Mouse (Mus musculus): ENCODE results near the gene Zfp53.

Gene Zfp53

DNA sequence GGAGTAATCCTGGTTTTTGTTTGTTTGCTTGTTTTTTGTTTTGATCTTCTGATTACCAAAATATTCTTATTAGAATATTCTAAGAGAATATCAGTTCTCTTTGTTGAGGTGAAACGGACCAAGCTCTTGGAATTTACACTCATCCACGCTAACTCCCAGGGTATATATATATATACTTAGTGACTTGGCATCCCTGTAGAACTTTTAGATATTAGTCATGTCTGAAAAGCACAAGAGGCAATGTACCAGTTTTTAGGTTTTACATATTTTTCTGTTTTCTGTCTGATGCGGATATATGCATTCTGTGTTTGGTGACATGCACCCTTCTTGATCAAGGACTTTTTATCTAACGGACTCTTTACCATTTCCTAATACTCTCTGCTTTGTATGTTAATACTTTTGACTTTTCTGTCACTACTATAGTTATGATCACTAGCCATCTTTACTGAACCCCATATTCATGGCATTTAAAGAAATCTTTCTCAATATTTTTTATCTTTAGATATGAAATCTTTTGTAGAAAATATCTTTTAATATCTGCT, 28.4 kb downstream of the Zfp53 start:
- in situ Hi-C loops (cut with MseI, MboI), result no loop called here

DNA sequence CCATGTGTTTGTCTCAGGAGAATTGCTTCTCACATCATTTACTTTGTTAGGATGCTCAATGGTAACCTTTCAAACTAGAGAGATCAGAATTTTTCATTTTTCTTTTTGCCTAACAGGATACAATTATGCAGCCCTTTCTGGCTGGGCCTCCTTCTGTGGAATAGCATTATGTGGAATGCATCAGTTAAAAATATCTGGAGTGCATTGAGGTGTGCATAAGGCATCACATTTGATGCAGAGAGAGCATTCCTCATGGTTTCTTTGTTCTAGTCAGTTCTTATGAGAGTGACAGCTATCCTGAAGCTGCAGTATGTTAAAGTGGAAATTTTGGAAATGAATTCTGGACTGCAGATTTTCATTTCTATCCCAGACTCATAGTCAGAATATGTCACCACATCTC, 37.5 kb downstream of the Zfp53 start:
- in situ Hi-C loops (cut with MseI, MboI), result no loop called here

DNA sequence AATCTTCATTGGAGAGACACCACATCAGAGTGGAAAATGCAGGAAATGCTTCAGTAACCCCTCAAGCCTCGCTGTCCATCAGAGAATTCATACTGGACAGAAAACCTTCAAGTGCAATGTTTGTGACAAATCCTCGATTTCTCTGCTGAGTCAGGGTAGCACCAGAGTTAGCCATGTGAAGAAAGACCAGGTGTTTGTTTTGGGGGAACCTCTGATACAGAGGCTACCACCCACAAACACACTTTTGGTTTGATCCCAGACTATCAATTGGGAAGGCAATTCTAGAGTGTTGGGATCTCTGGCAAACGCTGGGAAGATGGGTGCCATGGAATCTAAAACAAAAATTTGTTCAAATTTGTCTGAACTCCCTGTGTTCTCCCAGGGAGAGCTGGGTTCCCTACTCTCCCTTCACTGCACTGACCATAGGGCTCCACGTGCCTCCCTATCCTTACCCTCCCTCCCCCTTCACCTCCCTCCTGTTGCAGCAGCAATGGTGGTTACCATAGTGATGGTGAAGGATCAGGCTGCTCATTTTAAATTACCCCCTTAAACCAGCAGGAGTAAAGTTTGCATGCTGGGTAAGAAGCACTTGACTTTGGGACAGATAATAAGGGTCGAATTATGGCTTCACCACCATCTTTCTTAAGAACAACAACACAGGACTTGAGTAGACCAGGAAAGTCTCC, 42.0 kb downstream of the Zfp53 start:
- in situ Hi-C loops (cut with MseI, MboI), result no loop called here

DNA sequence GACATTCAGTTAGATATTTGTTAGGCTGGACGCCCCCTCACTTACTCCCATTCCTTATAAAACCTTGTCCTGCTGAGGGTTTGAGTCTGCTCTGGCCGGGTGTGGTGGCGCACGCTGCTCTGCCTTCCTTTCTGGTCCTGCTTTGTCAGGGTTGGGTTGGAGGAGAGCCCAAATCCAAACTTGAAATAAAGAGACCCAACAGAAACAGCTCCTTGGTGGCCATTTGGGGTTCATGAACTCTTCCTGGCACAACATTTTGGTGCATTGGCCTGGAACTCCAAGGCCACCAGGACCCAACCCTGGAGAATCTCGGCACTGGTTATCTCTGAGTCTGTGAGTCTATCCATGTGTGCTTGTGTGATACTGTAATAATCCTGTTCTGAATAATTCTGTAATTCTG, 42.8 kb downstream of the Zfp53 start:
- in situ Hi-C loops (cut with MseI, MboI), result no loop called here

DNA sequence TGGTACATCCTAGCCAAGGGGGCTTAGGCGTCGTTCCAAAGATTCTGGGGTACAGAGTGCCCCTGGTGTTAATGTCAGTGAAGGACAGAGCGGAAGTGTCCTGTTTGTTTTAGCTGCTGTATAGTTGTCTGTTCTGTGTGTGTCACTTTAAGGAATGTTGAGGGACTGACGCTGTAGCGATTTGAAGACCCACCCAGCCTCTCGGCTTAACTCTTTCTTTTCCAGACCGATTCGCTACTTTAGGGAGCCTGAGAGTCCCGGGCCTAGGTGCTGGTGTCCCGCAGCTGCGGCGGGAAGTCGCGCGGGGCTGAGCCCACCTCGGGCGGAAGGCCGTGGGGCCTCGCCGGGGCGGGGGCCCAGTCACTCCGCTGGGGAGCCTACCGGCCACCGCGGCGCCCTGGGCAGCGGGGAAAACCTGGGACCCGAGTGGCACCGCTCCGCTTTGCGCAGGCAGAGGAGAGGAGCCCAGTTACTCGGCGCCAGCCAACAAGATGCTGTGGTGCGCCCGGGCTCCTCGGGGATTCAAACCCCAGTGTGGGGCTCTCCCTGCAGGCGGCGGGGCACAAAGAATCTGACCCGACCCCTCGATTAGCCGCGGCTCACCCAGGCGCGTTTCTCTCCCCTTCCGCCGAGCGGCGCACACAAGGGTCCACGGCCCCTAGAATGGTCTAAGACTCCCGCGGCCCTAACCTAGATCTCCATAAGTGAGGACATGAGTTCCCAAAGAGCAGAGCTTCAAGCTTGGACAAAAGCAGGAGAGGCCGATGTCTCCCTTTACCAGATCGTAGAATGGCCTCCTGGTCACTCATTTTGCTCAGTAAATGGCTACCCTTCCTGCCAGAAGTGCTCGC, 43.5 kb downstream of the Zfp53 start:
- in situ Hi-C loops (cut with MseI, MboI), result no loop called here

DNA sequence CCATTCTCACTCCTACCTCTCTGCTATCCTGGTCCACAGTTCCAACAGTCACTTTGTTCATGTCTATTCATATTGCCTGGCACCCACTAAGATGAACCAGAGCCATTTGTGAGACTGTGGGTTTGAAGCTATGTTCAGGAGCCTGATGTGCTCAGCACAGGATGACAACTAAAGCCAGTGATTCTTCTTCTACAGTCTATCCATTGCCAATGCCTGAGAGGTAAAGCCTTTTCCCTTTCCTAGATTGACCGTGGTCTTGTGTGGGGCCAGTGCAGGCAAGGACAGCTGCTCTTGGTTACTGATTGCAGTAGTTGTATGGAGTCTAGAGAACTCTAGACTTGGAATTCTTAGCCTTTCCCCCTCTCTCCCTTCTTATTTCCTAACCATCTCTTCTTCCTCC, 45.2 kb downstream of the Zfp53 start:
- in situ Hi-C loops (cut with MseI, MboI), result no loop called here

DNA sequence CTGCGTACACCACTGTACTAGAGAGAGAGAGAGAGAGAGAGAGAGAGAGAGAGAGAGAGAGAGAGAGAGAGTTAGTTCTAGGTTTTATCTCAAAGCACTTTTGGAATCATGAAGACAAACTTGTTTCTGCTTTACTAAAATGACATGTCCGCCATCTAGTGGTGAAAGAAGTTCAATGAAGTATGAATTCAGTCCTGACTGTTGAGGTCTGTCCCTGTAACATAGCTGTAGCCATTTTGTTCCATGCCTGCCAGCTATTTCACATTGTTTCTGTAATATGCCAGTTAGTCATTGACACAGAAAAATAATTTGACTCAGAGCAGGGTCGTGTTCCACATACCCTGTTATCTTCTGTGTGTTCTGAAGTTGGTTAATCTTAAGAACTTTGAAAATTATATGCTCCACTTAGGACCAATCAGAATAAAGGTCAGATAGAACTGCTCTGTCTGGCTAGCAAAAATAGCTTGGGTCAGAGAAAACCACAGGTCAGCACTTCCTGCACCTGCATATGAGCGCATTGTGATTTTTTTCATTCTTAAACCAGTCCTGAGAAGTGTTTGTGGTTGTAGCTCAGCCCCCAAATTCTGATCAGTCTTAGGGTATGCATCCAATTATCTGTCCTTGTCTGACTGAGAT, 45.8 kb downstream of the Zfp53 start:
- in situ Hi-C loops (cut with MseI, MboI), result no loop called here

DNA sequence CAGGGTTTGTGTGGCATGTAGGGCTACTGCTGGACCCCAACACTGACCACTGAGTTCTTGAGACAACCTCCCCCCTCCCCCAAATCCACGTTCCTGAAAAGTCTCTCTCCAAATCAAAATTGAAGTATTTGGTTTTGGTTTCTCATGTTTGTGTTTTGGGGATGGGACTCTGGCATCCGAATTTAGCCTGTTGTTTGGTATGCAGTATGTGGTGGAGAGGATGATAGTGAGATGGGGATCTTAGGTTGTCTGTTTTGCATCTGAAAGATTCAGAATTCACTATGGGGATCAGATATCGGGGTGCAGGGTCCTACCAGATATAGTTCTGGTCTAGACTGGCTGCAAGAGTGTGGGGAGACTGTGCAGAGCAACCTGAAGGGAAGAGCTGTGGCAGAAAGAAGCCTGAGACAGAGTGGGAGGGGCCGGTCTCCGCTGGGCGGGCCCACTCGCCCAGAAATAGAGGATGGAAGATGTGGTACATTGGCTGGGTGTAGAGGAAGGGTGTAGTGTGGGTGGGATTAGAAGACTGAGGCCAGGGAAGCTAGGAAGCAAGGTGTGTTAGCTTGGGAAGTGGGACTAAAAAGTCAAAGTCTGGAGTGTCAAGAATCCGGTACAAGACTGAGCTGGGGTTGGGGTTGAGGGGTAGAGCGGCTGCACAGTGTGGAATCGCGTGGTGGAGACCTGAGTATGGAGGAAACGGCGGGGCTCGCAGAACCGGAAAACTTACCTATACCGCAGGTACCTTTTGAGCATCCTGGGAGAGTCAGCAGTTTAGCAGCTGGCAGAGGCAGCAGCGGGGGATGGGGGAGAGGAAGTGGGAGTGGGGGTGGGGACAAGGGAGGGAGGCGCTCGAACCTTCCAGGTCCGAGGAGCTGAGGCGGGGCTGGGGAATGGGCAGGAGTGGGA, 46.6 kb downstream of the Zfp53 start, which contains the start of gene Zfp52:
Gene Zfp52 (plus strand): TSS at position 444 of the 906 bp plus-strand sequence.
- in situ Hi-C loops (cut with MseI, MboI), result no loop called here

DNA sequence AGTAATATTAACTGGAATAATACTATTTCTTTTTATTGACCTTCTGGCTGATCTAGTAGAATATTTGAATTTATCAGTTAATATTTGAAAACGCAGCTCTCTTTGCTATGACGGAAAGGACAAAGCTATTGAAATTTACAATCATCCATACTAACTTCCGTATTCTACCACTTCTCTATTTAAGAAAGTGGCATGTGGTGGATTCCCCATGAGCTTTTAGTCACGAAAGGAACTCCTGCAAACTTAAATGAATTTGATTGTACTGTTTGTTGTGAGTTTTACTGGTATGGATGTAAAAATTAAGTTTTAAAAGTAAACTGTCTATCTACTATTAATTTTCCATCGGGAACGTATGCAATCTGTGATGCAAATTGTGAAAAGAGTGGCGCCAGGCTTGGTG, 47.3 kb downstream of the Zfp53 start:
- in situ Hi-C loops (cut with MseI, MboI), result no loop called here

DNA sequence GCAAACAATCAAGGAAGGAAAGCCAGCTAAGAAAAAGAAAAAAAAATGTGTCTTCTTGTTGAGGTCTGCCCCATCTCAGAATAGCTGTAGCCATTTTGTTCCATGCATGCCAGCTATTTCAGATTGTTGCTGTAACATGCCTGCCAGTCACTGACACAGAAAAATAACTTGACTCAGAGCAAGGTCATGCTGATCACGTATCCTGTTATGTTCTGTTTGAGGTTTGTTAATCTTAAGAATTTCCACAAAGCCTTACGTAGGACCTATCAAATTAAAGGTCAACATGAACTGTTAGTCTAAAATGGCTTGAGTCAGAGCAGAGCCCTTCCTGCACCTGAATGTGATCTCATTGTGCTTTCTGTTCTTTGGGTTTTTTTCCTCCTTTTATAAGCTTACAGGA, 47.9 kb downstream of the Zfp53 start:
- in situ Hi-C loops (cut with MseI, MboI), result no loop called here

DNA sequence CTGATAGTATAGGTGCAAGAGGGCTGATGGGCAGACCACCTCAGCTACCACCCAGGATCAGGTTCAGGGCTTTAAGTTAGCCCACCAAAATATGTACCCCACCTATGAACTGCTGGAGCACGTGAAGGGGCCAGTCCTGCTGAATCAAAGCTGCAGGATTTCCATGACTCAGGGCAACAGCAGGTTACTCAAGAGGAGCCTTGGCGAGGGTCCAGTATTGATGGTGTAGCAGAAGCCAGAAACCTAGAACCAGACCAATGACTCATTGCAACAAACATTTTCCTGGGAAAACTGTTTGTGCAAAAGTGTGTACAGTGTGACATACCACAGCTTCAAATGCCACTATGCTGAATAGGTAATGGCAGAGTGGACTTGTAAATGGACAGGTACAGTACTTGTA, 69.0 kb downstream of the Zfp53 start:
- in situ Hi-C loops (cut with MseI, MboI), result loop anchor here in 1 of 2 experiments (25.0 kb wide), 1 partner anchor 596 kb away; no protein-coding TSS in a partner anchor

Data from mouse trophoblast stem cell (cell line).